Mouse (Mus musculus) mouse embryonic stem cell (cell line): ENCODE data around the gene Ythdf1.

Source experiments
- in situ Hi-C, 2 experiments: fragments of 300-500 bp; cut with MboI; formaldehyde crosslinking; loops; 1 replicate in 1 of 2; 3 replicates in 1 of 2; pipeline ENCODE4 v1.14.3; 2019 to 2020; ENCODE audit warnings: low sequenced_read_pairs in 2 of 2, low pct_unique_long_range_greater_than_20kb in 1 of 2, mixed read lengths in 1 of 2; ENCODE audit not compliant: unreplicated experiment in 1 of 2

The Ythdf1 gene

DNA sequence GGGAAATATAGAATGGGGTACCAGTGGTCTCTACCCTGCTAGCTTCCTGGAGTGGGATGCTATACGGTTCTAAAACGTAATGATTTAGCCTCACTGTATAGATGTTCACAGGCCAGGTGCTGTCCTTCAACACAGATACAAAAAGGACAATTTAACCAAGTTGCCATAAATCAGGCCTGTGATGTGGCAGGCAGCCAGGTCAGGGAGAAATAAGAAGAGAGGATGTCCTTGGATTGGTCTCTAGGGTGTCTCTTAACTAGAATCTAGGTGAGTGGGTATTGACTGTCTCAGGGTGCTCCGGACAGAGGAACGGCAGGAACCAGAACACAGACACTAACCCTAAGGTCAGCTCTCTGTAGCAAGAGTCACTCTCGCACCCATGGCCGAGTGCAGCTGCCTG, 2.0 kb upstream of the Ythdf1 start:
- in situ Hi-C loops = loop anchor here in 1 of 2 experiments (5.0 kb wide), 1 partner anchor 40 kb away; no protein-coding TSS in a partner anchor

- in situ Hi-C loops = loop anchor here in 1 of 2 experiments (5.0 kb wide), 1 partner anchor 42 kb away; no protein-coding TSS in a partner anchor
Observed at GRCm38 (mm10) chr2:180919913-180920809, 588 bp downstream of the Ythdf1 start.

DNA sequence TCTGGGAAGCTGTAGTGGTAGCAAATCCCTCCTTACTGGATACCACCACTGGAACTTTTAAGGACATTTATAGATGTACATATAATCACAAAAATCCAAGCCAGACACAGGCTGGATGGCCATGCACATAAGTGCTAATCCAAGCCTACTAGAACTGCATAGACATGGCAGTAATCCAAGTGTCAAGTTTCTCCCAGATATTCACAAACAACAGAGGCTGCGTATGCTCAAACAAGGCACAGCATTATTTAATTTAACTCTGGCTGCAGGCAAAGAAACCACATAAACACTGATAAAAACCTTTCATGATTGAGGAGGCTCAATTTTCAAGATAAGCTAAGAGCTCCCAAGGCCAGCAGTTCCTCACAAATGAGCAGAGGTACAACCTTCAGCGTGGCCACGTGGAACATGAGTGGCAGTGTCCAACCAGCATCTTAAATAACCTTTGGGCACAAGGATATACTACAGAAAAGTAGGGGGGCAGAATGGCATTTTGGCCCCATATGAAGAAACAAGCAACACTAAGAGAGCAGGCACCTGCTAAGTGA, 4.8 kb downstream of the Ythdf1 start:
- in situ Hi-C loops = no loop called here

DNA sequence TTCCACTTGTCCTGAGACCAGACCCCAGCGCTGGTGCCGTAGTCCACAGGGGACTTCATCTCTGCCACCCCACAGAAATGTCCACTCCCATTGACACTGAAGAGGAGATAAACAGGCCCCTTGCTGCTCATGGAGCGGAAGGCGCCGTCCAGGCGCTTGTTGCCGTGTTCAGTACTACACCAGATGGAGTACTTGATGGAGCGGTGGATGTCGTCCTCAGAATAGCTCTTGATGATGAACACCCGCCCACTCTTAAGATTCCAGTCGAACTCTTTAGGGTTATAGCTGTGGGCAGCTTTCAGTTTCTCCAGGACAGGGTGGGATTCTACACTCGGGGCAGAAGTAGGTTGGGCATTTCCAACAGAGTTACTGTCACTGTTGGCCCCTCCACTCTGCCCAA, 9.8 kb downstream of the Ythdf1 start:
- in situ Hi-C loops = no loop called here

DNA sequence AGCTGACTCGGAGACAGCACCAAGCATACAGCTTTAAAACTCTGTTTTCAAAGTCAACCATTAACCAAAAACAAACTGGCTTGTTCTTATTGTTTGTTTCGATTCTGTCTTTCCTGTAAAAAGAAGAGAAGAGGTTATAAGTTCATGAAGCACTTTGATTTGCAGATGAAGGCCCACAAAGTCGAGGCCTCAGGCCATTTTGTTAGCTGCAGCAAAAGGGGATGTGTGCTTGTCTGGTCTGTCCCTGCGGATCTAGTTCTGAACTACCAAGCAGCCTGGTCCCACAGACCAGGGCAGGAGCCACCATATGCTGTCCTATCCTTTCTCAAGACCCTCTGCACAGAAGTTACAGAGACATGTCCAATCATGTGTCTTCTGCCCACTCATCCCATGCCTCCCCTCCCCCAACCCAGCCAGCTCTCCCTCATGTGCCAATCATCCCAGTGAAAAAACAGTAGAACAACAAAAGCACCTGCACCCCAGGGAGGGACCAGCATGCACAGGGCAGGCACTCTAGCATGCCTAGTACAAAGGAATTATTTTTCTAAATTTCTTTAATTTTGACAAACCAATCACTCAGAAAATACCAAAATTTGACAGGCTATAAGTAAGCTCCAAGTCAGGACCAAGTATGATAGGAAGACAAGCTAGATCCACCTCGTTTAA, 15.1 kb downstream of the Ythdf1 start:
- in situ Hi-C loops = no loop called here

- in situ Hi-C loops = no loop called here
Observed at GRCm38 (mm10) chr2:180904435-180905208, 16.1 kb downstream of the Ythdf1 start.

DNA sequence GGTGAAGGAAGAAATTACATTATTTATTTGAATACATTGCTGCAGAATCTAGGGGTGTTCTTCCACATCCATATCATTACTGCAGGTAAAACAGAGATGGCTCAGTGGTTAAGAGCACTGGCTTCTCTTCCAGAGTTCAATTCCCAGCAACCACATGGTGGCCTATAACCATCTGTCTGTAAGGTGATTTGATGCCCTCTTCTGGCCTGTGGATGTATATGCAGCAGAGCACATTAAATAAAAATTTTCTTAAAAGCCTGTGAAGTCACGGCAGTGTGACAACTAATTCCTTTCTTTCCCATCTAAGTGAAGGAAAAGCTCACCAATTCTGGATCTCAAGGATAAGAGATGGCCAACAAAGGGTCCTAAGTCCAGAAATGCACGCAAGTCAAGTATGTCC, 18.7 kb downstream of the Ythdf1 start:
- in situ Hi-C loops = no loop called here

DNA sequence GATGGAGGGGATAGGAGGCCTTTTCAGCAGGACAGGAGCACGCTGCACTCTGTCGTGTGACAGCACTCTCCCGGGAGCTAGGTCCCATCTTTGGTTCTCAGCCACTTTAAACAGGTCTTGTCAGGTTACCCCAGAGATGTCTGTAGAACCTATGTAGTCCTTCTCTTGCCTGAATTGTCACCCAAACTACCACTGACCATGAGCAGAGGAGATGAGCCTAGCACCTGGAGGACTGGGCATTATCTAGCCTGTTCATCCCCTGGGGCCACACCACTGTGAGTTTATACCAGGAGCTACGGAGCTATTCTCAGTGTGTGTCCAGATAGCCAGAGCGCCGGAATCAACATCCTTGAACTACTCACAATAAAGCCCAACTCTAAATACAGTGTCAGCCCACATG, 22.9 kb downstream of the Ythdf1 start:
- in situ Hi-C loops = loop anchor here in 1 of 2 experiments (10.0 kb wide), 1 partner anchor 113 kb away; no protein-coding TSS in a partner anchor

GRCm38 (mm10) chr2:180896819-180897625, 23.7 kb downstream of the Ythdf1 start:
- in situ Hi-C loops = loop anchor here in 1 of 2 experiments (10.0 kb wide), 1 partner anchor 112 kb away; no protein-coding TSS in a partner anchor

DNA sequence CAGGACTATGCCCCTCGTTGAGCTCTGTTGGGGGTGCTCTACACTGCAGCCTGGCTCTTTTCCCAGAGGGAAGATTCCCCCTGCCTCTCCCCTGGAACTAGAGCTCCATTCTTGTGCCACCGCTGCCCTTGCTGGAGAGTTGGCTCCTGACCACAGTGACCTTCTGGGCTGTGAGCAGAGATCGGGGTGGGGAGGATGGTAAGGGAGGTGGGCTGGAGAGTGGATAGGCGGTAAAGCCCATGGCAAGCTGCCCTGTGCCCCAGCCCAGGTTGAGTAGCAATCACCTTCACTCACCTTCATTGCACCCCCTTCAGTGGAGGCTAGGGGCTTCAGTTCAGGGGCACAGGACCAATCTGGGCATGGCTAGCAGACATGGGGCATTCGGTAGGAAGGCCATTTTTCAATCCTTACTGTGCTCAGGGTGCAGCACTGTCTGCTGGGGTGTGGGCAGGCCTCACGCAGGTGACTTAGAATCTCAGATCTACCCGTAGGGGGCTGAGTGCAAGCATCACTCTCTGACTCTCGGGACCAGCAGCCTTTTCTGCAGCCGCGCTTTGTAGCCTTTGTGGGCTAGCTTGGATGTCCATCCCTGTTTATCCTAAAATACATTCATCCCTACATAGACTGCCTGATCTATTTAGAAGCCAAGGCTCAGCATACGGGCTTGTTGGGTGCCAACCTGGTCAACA, 24.8 kb downstream of the Ythdf1 start:
- in situ Hi-C loops = loop anchor here in 1 of 2 experiments (10.0 kb wide), 1 partner anchor 111 kb away; no protein-coding TSS in a partner anchor

GRCm38 (mm10) chr2:180895321-180895720, 25.4 kb downstream of the Ythdf1 start:
- in situ Hi-C loops = loop anchor here in 1 of 2 experiments (10.0 kb wide), 1 partner anchor 111 kb away; no protein-coding TSS in a partner anchor

DNA sequence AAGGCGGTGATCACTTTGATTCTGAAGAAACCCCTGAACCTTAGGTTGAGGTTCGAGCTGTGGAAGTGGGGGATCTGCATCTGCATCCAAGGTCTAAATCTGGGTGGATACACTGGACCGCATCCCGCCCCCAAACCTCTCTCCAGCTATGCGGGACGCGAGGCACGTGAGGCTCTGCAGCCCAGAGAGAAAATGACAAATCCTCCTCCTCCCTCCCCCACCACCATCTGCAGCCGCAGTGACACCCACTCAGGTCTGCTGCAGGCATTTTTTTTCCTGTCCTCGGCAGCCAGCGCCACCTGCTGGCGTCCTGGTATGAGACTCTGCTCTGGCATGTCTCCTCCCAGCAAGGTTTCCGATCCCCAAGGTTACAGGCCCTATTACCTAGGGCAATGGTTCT, 26.0 kb downstream of the Ythdf1 start:
- in situ Hi-C loops = loop anchor here (5.0 to 10.0 kb wide), 2 partner anchors 107 to 110 kb away; no protein-coding TSS in a partner anchor

DNA sequence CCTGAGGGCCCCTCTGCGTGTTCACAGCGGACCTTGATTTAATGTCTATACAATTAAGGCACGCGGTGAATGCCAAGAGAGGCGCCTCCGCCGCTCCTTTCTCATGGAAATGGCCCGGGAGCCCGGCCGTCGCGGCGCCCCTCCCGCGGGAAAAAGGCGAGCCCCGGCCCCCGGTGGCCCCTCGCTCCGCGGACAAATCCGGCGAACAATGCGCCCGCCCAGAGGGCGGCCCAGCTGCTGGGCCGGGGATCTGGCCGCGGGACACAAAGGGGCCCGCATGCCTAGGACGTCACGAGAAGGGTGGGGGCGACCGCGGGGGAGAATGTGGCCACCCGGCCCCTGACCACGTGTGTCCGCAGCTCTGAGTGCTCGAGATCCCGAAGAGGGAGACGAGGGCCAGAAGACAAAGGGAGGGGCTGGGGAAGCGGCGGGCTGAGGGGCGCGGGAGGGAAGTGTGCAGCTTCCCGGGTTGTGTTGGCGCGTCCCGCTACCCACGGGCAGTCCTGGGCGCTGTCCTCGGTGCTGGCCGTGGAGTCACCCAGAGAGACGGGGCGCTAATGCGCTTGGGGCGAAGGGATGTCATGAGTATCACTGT, 26.6 kb downstream of the Ythdf1 start:
- in situ Hi-C loops = loop anchor here (5.0 to 10.0 kb wide), 2 partner anchors 107 to 109 kb away; no protein-coding TSS in a partner anchor

DNA sequence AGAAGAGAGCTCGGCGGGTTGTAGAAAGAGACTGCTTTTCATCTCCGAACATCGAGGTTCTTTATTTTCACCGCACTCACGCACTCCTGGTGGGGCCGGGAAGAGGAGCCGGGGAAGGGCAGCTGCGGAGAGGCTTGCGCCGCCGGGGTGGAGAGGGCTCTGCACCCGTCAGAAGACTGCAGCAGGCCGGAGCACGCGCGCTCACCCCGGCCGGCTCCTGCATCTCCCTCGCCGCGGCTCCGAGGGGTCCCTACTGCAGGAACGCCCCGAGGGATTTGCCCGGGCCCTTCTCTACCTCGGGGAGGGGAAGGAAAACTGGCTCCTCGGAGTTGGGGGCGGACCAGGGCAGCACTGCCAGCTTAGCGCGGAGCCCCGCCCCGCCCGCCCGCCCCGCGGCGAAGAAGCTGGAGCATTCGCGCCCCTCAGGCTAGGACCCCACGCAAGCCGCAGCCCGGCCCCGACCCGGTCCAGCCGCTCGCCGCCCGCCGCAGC, 27.2 kb downstream of the Ythdf1 start:
- in situ Hi-C loops = loop anchor here (5.0 to 10.0 kb wide), 2 partner anchors 106 to 109 kb away; no protein-coding TSS in a partner anchor

GRCm38 (mm10) chr2:180892841-180893521, 27.8 kb downstream of the Ythdf1 start:
- in situ Hi-C loops = loop anchor here (5.0 to 10.0 kb wide), 2 partner anchors 106 to 108 kb away; no protein-coding TSS in a partner anchor
